Mouse (Mus musculus): ENCODE data around the gene Lamc2. TPM values are rescaled to one million over a fixed set of nuclear protein-coding genes. Genes with fewer than 3 reads are reported as not detected.

The Lamc2 gene
- 14.5 and 15.3 TPM in 2 replicates for polyA plus RNA-seq (2015; fragmentation: Nextera tagmentation; extraction: Ambion mirVana)

GRCm38 (mm10) chr1:153185828-153186803, at the start of gene Lamc2:
TSS of gene Lamc2 (minus strand) at chr1:153186447.
- peak within 1 kb of the TSS; percentile 80 for H3K4me2 ChIP-seq (replicated peaks)
- peaks cover 32% of the 10 kb centered on the region for H3K27me3 ChIP-seq
- peak; percentile 57; the same call in 1 of the 2 replicates for ATAC-seq (ENCODE audit: insufficient number of reproducible peaks, low FRiP score, low TSS enrichment, low read depth)
- H3K4me3 ChIP-seq (replicated peaks): peak within 1 kb of the TSS; percentile 47
- H3K9me3 ChIP-seq (replicated peaks): no peaks in the 10 kb centered on the region
- peak within 1 kb of the TSS; percentile 71 for H3K27ac ChIP-seq (replicated peaks)
- peaks cover 14% of the 10 kb centered on the region for H3K4me1 ChIP-seq
- 3% methylated on average over 46 of the region's 46 CpGs for WGBS
- no peaks in the 10 kb centered on the region for H3K36me3 ChIP-seq
- peak within 1 kb of the TSS; percentile 13 for H3K9ac ChIP-seq

- no peak overlapping the region for H3K27ac ChIP-seq (replicated peaks)
Measured at GRCm38 (mm10) chr1:153235576-153235975, 49.3 kb upstream of the Lamc2 start.

GRCm38 (mm10) chr1:153231681-153232080, 45.4 kb upstream of the Lamc2 start:
- no peak for ATAC-seq (ENCODE audit: insufficient number of reproducible peaks, low FRiP score, low TSS enrichment, low read depth)
- Histone ChIP-seq H3K27ac (replicated peaks) (no peak overlapping the region), H3K36me3 (peaks cover 64% of the 10 kb centered on the region), H3K4me1 (no peaks in the 10 kb centered on the region), H3K9me3 (replicated peaks) (no peaks in the 10 kb centered on the region), H3K9ac (no peak overlapping the region), H3K4me2 (replicated peaks) (no peak overlapping the region), H3K4me3 (replicated peaks) (no peak overlapping the region), H3K27me3 (no peaks in the 10 kb centered on the region)
- 84% methylated on average over 9 of the region's 9 CpGs for WGBS

More at GRCm38 (mm10) chr1:153235576-153235975, 49.3 kb upstream of the Lamc2 start:
- no peaks in the 10 kb centered on the region for H3K27me3 ChIP-seq
- H3K4me3 ChIP-seq (replicated peaks): no peak overlapping the region
- H3K9me3 ChIP-seq (replicated peaks): no peaks in the 10 kb centered on the region
- H3K4me2 ChIP-seq (replicated peaks): no peak overlapping the region
- no peak for ATAC-seq (ENCODE audit: insufficient number of reproducible peaks, low FRiP score, low TSS enrichment, low read depth)
- no peaks in the 10 kb centered on the region for H3K4me1 ChIP-seq
- H3K9ac ChIP-seq: no peak overlapping the region
- 59% methylated on average over 4 of the region's 4 CpGs for WGBS
- peaks cover 47% of the 10 kb centered on the region for H3K36me3 ChIP-seq

GRCm38 (mm10) chr1:153227916-153228315, 41.7 kb upstream of the Lamc2 start:
- Histone ChIP-seq H3K9ac (no peak overlapping the region), H3K27me3 (no peaks in the 10 kb centered on the region), H3K27ac (replicated peaks) (no peak overlapping the region), H3K4me2 (replicated peaks) (no peak overlapping the region), H3K4me3 (replicated peaks) (no peak overlapping the region), H3K9me3 (replicated peaks) (no peaks in the 10 kb centered on the region), H3K4me1 (no peaks in the 10 kb centered on the region), H3K36me3 (peaks cover 73% of the 10 kb centered on the region)
- ATAC-seq (ENCODE audit: insufficient number of reproducible peaks, low FRiP score, low TSS enrichment, low read depth): no peak
- WGBS: 76% methylated on average over 4 of the region's 4 CpGs

- Histone ChIP-seq H3K9ac (no peak overlapping the region), H3K27me3 (no peaks in the 10 kb centered on the region), H3K9me3 (replicated peaks) (no peaks in the 10 kb centered on the region), H3K36me3 (peaks cover 75% of the 10 kb centered on the region), H3K4me2 (replicated peaks) (no peak overlapping the region), H3K27ac (replicated peaks) (no peak overlapping the region), H3K4me1 (no peaks in the 10 kb centered on the region), H3K4me3 (replicated peaks) (no peak overlapping the region)
- no peak for ATAC-seq (ENCODE audit: insufficient number of reproducible peaks, low FRiP score, low TSS enrichment, low read depth)
- WGBS: 82% methylated on average over 8 of the region's 8 CpGs
Measured at GRCm38 (mm10) chr1:153227096-153227495, 40.8 kb upstream of the Lamc2 start.

GRCm38 (mm10) chr1:153225786-153226725, 39.8 kb upstream of the Lamc2 start:
- no peak for ATAC-seq (ENCODE audit: insufficient number of reproducible peaks, low FRiP score, low TSS enrichment, low read depth)
- no peaks in the 10 kb centered on the region for H3K9me3 ChIP-seq (replicated peaks)
- no peak overlapping the region for H3K4me3 ChIP-seq (replicated peaks)
- H3K4me2 ChIP-seq (replicated peaks): no peak overlapping the region
- no peak overlapping the region for H3K9ac ChIP-seq
- 0 out of 2 replicates have a peak overlapping the region, but pooled peaks have one; percentile 14 for H3K27ac ChIP-seq (replicated peaks)
- WGBS: 82% methylated on average over 21 of the region's 21 CpGs
- no peaks in the 10 kb centered on the region for H3K27me3 ChIP-seq
- no peaks in the 10 kb centered on the region for H3K4me1 ChIP-seq
- H3K36me3 ChIP-seq: peaks cover 75% of the 10 kb centered on the region

- 63% methylated on average over 5 of the region's 5 CpGs for WGBS
Measured at GRCm38 (mm10) chr1:153224331-153224730, 38.1 kb upstream of the Lamc2 start.

GRCm38 (mm10) chr1:153219376-153219775, 33.1 kb upstream of the Lamc2 start:
- Histone ChIP-seq H3K4me1 (no peaks in the 10 kb centered on the region), H3K4me3 (replicated peaks) (no peak overlapping the region), H3K27me3 (no peaks in the 10 kb centered on the region), H3K27ac (replicated peaks) (no peak overlapping the region), H3K9ac (no peak overlapping the region), H3K36me3 (peaks cover 41% of the 10 kb centered on the region), H3K4me2 (replicated peaks) (no peak overlapping the region), H3K9me3 (replicated peaks) (no peaks in the 10 kb centered on the region)
- WGBS: 59% methylated on average over 9 of the region's 9 CpGs
- no peak for ATAC-seq (ENCODE audit: insufficient number of reproducible peaks, low FRiP score, low TSS enrichment, low read depth)

More at GRCm38 (mm10) chr1:153224331-153224730, 38.1 kb upstream of the Lamc2 start:
- Histone ChIP-seq H3K27ac (replicated peaks) (no peak overlapping the region), H3K27me3 (no peaks in the 10 kb centered on the region), H3K4me2 (replicated peaks) (no peak overlapping the region), H3K9ac (no peak overlapping the region), H3K9me3 (replicated peaks) (no peaks in the 10 kb centered on the region), H3K4me3 (replicated peaks) (no peak overlapping the region), H3K4me1 (no peaks in the 10 kb centered on the region), H3K36me3 (peaks cover 74% of the 10 kb centered on the region)
- no peak for ATAC-seq (ENCODE audit: insufficient number of reproducible peaks, low FRiP score, low TSS enrichment, low read depth)

GRCm38 (mm10) chr1:153216516-153216915, 30.3 kb upstream of the Lamc2 start:
- H3K27me3 ChIP-seq: no peaks in the 10 kb centered on the region
- 62% methylated on average over 4 of the region's 4 CpGs for WGBS
- ATAC-seq (ENCODE audit: insufficient number of reproducible peaks, low FRiP score, low TSS enrichment, low read depth): no peak

GRCm38 (mm10) chr1:153215676-153216075, 29.4 kb upstream of the Lamc2 start:
- no peak for ATAC-seq (ENCODE audit: insufficient number of reproducible peaks, low FRiP score, low TSS enrichment, low read depth)
- no peak overlapping the region for H3K27ac ChIP-seq (replicated peaks)

More at GRCm38 (mm10) chr1:153216516-153216915, 30.3 kb upstream of the Lamc2 start:
- no peak overlapping the region for H3K27ac ChIP-seq (replicated peaks)
- no peak overlapping the region for H3K9ac ChIP-seq
- H3K4me1 ChIP-seq: no peaks in the 10 kb centered on the region
- H3K9me3 ChIP-seq (replicated peaks): no peaks in the 10 kb centered on the region
- peaks cover 20% of the 10 kb centered on the region for H3K36me3 ChIP-seq
- H3K4me3 ChIP-seq (replicated peaks): no peak overlapping the region
- no peak overlapping the region for H3K4me2 ChIP-seq (replicated peaks)

GRCm38 (mm10) chr1:153210992-153211391, 24.7 kb upstream of the Lamc2 start:
- ATAC-seq (ENCODE audit: insufficient number of reproducible peaks, low FRiP score, low TSS enrichment, low read depth): no peak

More at GRCm38 (mm10) chr1:153215676-153216075, 29.4 kb upstream of the Lamc2 start:
- Histone ChIP-seq H3K36me3 (peaks cover 12% of the 10 kb centered on the region; the same call in 1 of the 2 replicates), H3K9ac (no peak overlapping the region), H3K9me3 (replicated peaks) (no peaks in the 10 kb centered on the region), H3K4me2 (replicated peaks) (no peak overlapping the region), H3K27me3 (no peaks in the 10 kb centered on the region), H3K4me1 (no peaks in the 10 kb centered on the region), H3K4me3 (replicated peaks) (no peak overlapping the region)
- 65% methylated on average over 5 of the region's 5 CpGs for WGBS

More at GRCm38 (mm10) chr1:153210992-153211391, 24.7 kb upstream of the Lamc2 start:
- no peak overlapping the region for H3K4me3 ChIP-seq (replicated peaks)
- no peaks in the 10 kb centered on the region for H3K4me1 ChIP-seq
- no peak overlapping the region for H3K4me2 ChIP-seq (replicated peaks)
- H3K9ac ChIP-seq: no peak overlapping the region
- H3K27ac ChIP-seq (replicated peaks): no peak overlapping the region
- 32% methylated on average over 4 of the region's 4 CpGs for WGBS
- H3K27me3 ChIP-seq: no peaks in the 10 kb centered on the region
- no peaks in the 10 kb centered on the region for H3K36me3 ChIP-seq
- H3K9me3 ChIP-seq (replicated peaks): no peaks in the 10 kb centered on the region
